25 mouse cellular contexts compared by ENCODE assay signal in genomic region chr15:8563423-8564194, GRCm38 (mm10). TPM values are rescaled to one million over a fixed set of nuclear protein-coding genes. Genes with fewer than 3 reads are reported as not detected.
DNase-seq lines count a peak whose midpoint lies in the region; TF ChIP-seq lines count a peak whose summit lies in the region.
"Had no signal": no experiment of that assay in that cellular context is flagged by ENCODE, and none has a peak within 500 bp of the region (broad histone marks: within the 10 kb centered on the region; RNA-seq: fewer than 3 reads in every experiment).

No protein-coding gene starts in this region.

- H3K9ac ChIP-seq in liver, adult 2 months (ENCODE audit: low read depth, low read length): no peak overlapping the region
- H3K9ac ChIP-seq: hindbrain, embryonic 12.5 days had no signal

- no peaks in the 10 kb centered on the region for H3K27me3 ChIP-seq in liver, adult 2 months (ENCODE audit: control insufficient read depth, insufficient read depth, low read length)

- TF ChIP-seq POLR2A in liver, adult 2 months (IDR thresholded peaks at IDR 0.05; ENCODE audit: extremely low read depth, insufficient read depth, low read length): no peak

- no peak overlapping the region for H3K4me3 ChIP-seq in liver, adult 2 months (ENCODE audit: insufficient read depth, low read depth, low read length)
- H3K4me3 ChIP-seq: forebrain, embryonic 10.5 days; heart, embryonic 10.5 days; hindbrain, embryonic 12.5 days had no signal

- DNase-seq in liver, adult 2 months (ENCODE audit: extremely low read depth, low read depth, low spot score): peak; percentile 17
- no peak for DNase-seq in liver
- peak; percentile 77 for DNase-seq in MN1 (ENCODE audit: low spot score)
- peak; percentile 76 for DNase-seq in fibroblast of lung, adult 2 months (ENCODE audit: low read depth)
- no peak for DNase-seq in lung, postnatal 14 days
- DNase-seq in cerebellum, postnatal 14 days: no peak
- DNase-seq: adrenal gland, postnatal 14 days; B cell, adult 2 months; cerebellum, adult 11-12 months; cerebellum, adult 9-11 months; gastrocnemius, postnatal 36 days; heart, adult 11 months; heart, postnatal 10 days; heart, postnatal 4 days had no signal

- no peaks in the 10 kb centered on the region for H3K4me1 ChIP-seq in liver, adult 2 months (ENCODE audit: control insufficient read depth, insufficient read depth, low read length)

- no peak for TF ChIP-seq CTCF in liver, adult 2 months (IDR thresholded peaks at IDR 0.05; ENCODE audit: low read depth, low read length)

- 84% methylated on average over 1 of the region's 1 CpGs for WGBS in liver, adult 2 months

- no peaks in the 10 kb centered on the region for H3K79me2 ChIP-seq in liver, adult 2 months (ENCODE audit: control insufficient read depth, insufficient read depth, low read length)

- no peaks in the 10 kb centered on the region for H3K36me3 ChIP-seq in liver, adult 2 months (ENCODE audit: control insufficient read depth, insufficient read depth, low read length)
- H3K36me3 ChIP-seq: forebrain, embryonic 10.5 days; heart, embryonic 10.5 days; hindbrain, embryonic 12.5 days had no signal

- no peak overlapping the region for H3K27ac ChIP-seq in liver, adult 2 months (replicated peaks; ENCODE audit: insufficient read depth, low read depth, low read length)
- H3K27ac ChIP-seq: forebrain, embryonic 10.5 days; heart, embryonic 10.5 days; hindbrain, embryonic 12.5 days had no signal

RNA-seq across cellular contexts. Expression of gene Gm2310, which starts 43.9 kb away (rescaled TPM):
- not detected in 2 replicates for total RNA-seq in liver, adult 2 months (2014; rRNA removed)
- not detected in 2 replicates for polyA plus RNA-seq in liver, adult 2 months (2012; rRNA removed)
- total RNA-seq: adrenal gland, adult 18-20 months; adrenal gland, postnatal 14 days; gastrocnemius, adult 8-10 months; gastrocnemius, postnatal 36 days; heart, postnatal 10 days; heart, postnatal 4 days had no signal
- polyA plus RNA-seq: cortical plate, adult 2 months; embryonic facial prominence, embryonic 14.5 days; forebrain, embryonic 10.5 days; forebrain, embryonic 14.5 days; heart, embryonic 10.5 days; heart, embryonic 14.5 days; hindbrain, embryonic 12.5 days; hindbrain, embryonic 16.5 days; intestine, postnatal 0 days had no signal

Comparison
In these comparisons a context has a peak if more than half of its experiments do, and no peak if none do; other contexts are left out.
1. DNase-seq: peak in liver, adult 2 months (single experiment), MN1 (single experiment) and fibroblast of lung, adult 2 months (single experiment); none in liver (single experiment), lung, postnatal 14 days (single experiment) and cerebellum, postnatal 14 days (0 of 2).